Mouse (Mus musculus): ENCODE measurements around the gene Gm14147. TPM values are rescaled to one million over a fixed set of nuclear protein-coding genes. Genes with fewer than 3 reads are reported as not detected.
"Not testable (repeated sequence)": the region's sequence is repeated elsewhere in the genome, so short reads cannot be mapped to it uniquely, and the experiment has no call there.

Gm14147 gene
- polyA plus RNA-seq (2015; fragmentation: Nextera tagmentation; extraction: Ambion mirVana) = not detected in 2 replicates

GRCm38 (mm10) chr2:151097945-151098344 lies at the start of gene Gm14147:
Gene Gm14147, plus strand, starts transcription at chr2:151098245.
- not testable (repeated sequence) for H3K4me3 ChIP-seq; H3K27me3 ChIP-seq; H3K9ac ChIP-seq; ATAC-seq (ENCODE audit: low FRiP score); H3K36me3 ChIP-seq; H3K9me3 ChIP-seq; H3K4me1 ChIP-seq (replicated peaks); H3K27ac ChIP-seq; H3K4me2 ChIP-seq
- WGBS = no CpG with 5 or more reads among the region's 3 CpGs

- Histone ChIP-seq H3K36me3 (no peaks in the 10 kb centered on the region), H3K4me2 (no peak overlapping the region), H3K9ac (no peak overlapping the region), H3K9me3 (peaks cover 3% of the 10 kb centered on the region; the same call in 1 of the 2 replicates), H3K4me1 (replicated peaks) (no peaks in the 10 kb centered on the region), H3K4me3 (no peak overlapping the region), H3K27me3 (no peaks in the 10 kb centered on the region), H3K27ac (no peak overlapping the region)
- ATAC-seq (ENCODE audit: low FRiP score) = no peak
- WGBS = 97% methylated on average over 1 of the region's 1 CpGs
These were observed 41.4 kb upstream of the Gm14147 start for GRCm38 (mm10) chr2:151056637-151057036.

GRCm38 (mm10) chr2:151092250-151092649 lies 5.8 kb upstream of the Gm14147 start, which contains the start of gene Gm14151:
Gene Gm14151, minus strand, starts transcription at chr2:151092350.
- not testable (repeated sequence) for H3K4me1 ChIP-seq (replicated peaks); H3K4me2 ChIP-seq; H3K36me3 ChIP-seq; H3K27ac ChIP-seq; H3K27me3 ChIP-seq; ATAC-seq (ENCODE audit: low FRiP score); H3K4me3 ChIP-seq; H3K9ac ChIP-seq; H3K9me3 ChIP-seq
- WGBS = no CpG with 5 or more reads among the region's 3 CpGs

Other genes starting within 250 kb of the Gm14147 start
- gene Abhd12, start 193.5 kb upstream of the Gm14147 start, polyA plus RNA-seq (2015; fragmentation: Nextera tagmentation; extraction: Ambion mirVana) = 97.1 and 98.5 TPM in 2 replicates
- gene Gins1, start 192.8 kb upstream of the Gm14147 start, polyA plus RNA-seq (2015; fragmentation: Nextera tagmentation; extraction: Ambion mirVana) = 20.9 and 22.4 TPM in 2 replicates
- gene Ninl, start 58.9 kb upstream of the Gm14147 start, polyA plus RNA-seq (2015; fragmentation: Nextera tagmentation; extraction: Ambion mirVana) = 5.0 and 6.8 TPM in 2 replicates
- gene Nanp, start 58.8 kb upstream of the Gm14147 start, polyA plus RNA-seq (2015; fragmentation: Nextera tagmentation; extraction: Ambion mirVana) = 32.8 and 33.2 TPM in 2 replicates
- gene Gm14151, start 5.9 kb upstream of the Gm14147 start, polyA plus RNA-seq (2015; fragmentation: Nextera tagmentation; extraction: Ambion mirVana) = not detected in 2 replicates